23 mouse cellular contexts compared by ENCODE assay signal in the genomic region with DNA sequence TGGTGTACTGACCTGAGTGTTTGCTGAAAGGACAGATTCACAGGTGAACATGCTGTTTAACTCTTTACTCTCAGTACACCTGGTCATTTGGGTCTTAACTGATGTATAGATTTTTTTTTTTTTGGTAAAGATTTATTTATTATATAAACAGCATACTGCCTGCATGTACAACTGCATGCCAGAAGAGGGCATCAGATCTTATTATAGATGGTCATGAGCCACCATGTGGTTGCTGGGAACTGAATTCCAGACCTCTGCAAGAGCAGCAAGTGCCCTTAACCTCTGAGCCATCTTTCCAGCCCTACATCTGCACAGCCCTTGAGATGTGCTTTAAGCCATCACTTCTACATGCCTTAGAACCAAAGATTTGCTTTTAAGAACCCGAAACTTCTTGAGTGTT. TPM values are rescaled to one million over a fixed set of nuclear protein-coding genes. Genes with fewer than 3 reads are reported as not detected.
DNase-seq lines count a peak whose midpoint lies in the region; ATAC-seq and TF ChIP-seq lines count a peak whose summit lies in the region.
"Had no signal": no experiment of that assay in that cellular context is flagged by ENCODE, and none has a peak within 500 bp of the region (broad histone marks: within the 10 kb centered on the region; RNA-seq: fewer than 3 reads in every experiment).

No protein-coding gene starts in this region.

- no peak for ATAC-seq in forebrain, postnatal 0 days
- ATAC-seq in forebrain, embryonic 15.5 days (replicated peaks) = no peak
- no peak for ATAC-seq in Patski

- 0 out of 2 replicates have a peak, but pooled peaks have one; percentile 10 for TF ChIP-seq CTCF in forebrain, postnatal 0 days (IDR thresholded peaks at IDR 0.05; ENCODE audit: low read depth)
- TF ChIP-seq CTCF in left cerebral cortex, adult 2 months (IDR thresholded peaks at IDR 0.05) = peak; percentile 24; the same call in 1 of the 2 replicates
- TF ChIP-seq CTCF in Patski (IDR thresholded peaks at IDR 0.05) = peak; percentile 47

- H3K4me3 ChIP-seq in forebrain, postnatal 0 days (ENCODE audit: low read depth, low read length) = no peak overlapping the region
- no peak overlapping the region for H3K4me3 ChIP-seq in forebrain, embryonic 15.5 days
- H3K4me3 ChIP-seq in left cerebral cortex, adult 2 months = no peak overlapping the region
- H3K4me3 ChIP-seq: forebrain, embryonic 12.5 days; heart, embryonic 13.5 days; limb, embryonic 12.5 days; stomach, embryonic 15.5 days had no signal

- H3K36me3 ChIP-seq in forebrain, postnatal 0 days (ENCODE audit: insufficient read depth) = no peaks in the 10 kb centered on the region
- no peaks in the 10 kb centered on the region for H3K36me3 ChIP-seq in forebrain, embryonic 15.5 days
- H3K36me3 ChIP-seq: forebrain, embryonic 12.5 days; stomach, embryonic 15.5 days had no signal

- WGBS in forebrain, postnatal 0 days = 93% methylated on average over 1 of the region's 1 CpGs
- 92% methylated on average over 1 of the region's 1 CpGs for WGBS in forebrain, embryonic 15.5 days

- intact Hi-C loops in left cerebral cortex, adult 2 months (cut with DNase I) = no loop called here
- intact Hi-C loops in left cerebral cortex, postnatal 4 days (cut with DNase I) = no loop called here

- H3K27ac ChIP-seq in forebrain, postnatal 0 days (ENCODE audit: low read depth, low read length) = no peak overlapping the region
- H3K27ac ChIP-seq in forebrain, embryonic 15.5 days (replicated peaks) = no peak overlapping the region
- no peak overlapping the region for H3K27ac ChIP-seq in left cerebral cortex, adult 2 months
- H3K27ac ChIP-seq: forebrain, embryonic 12.5 days; heart, embryonic 13.5 days; limb, embryonic 12.5 days; stomach, embryonic 15.5 days had no signal

- no peak overlapping the region for H3K4me2 ChIP-seq in forebrain, postnatal 0 days (ENCODE audit: low read depth)
- no peak overlapping the region for H3K4me2 ChIP-seq in forebrain, embryonic 15.5 days (replicated peaks)
- H3K4me2 ChIP-seq: forebrain, embryonic 12.5 days; heart, embryonic 13.5 days; limb, embryonic 12.5 days; stomach, embryonic 15.5 days had no signal

- no peak overlapping the region for H3K9ac ChIP-seq in forebrain, postnatal 0 days
- H3K9ac ChIP-seq in forebrain, embryonic 15.5 days (replicated peaks) = no peak overlapping the region
- H3K9ac ChIP-seq: forebrain, embryonic 12.5 days; heart, embryonic 13.5 days; limb, embryonic 12.5 days; stomach, embryonic 15.5 days had no signal

- CTCF ChIA-PET in Patski (lab: Charles Lee) = interaction anchor here (0.8 to 1.2 kb wide), 3 partner anchors 10 to 14 kb away, joined by 3 read pairs; no protein-coding TSS in a partner anchor

- POLR2A ChIA-PET in Patski (lab: Charles Lee) = no interaction called here

- DNase-seq in forebrain, postnatal 0 days = no peak
- no peak for DNase-seq in left cerebral cortex, adult 2 months (ENCODE audit: extremely low spot score in 1 of 2, low spot score in 2 of 2)
- DNase-seq in left cerebral cortex, postnatal 4 days = no peak
- DNase-seq in 416B (ENCODE audit: low read depth) = peak; percentile 40
- DNase-seq in Patski (ENCODE audit: low read depth, low spot score) = no peak
- no peak for DNase-seq in thymus, postnatal 14 days
- DNase-seq in adipocyte (ENCODE audit: low spot score) = no peak
- DNase-seq: cerebellum, postnatal 14 days; heart, postnatal 4 days; lung, adult 2 months; midbrain, embryonic 14.5 days had no signal

- H3K9me3 ChIP-seq in forebrain, postnatal 0 days (ENCODE audit: low read length) = no peaks in the 10 kb centered on the region
- no peaks in the 10 kb centered on the region for H3K9me3 ChIP-seq in forebrain, embryonic 15.5 days
- H3K9me3 ChIP-seq: forebrain, embryonic 12.5 days; heart, embryonic 13.5 days; limb, embryonic 12.5 days; stomach, embryonic 15.5 days had no signal

- H3K27me3 ChIP-seq in forebrain, postnatal 0 days (ENCODE audit: insufficient read depth, low read length) = no peaks in the 10 kb centered on the region
- H3K27me3 ChIP-seq in forebrain, embryonic 15.5 days = no peaks in the 10 kb centered on the region
- no peaks in the 10 kb centered on the region for H3K27me3 ChIP-seq in Patski
- H3K27me3 ChIP-seq: forebrain, embryonic 12.5 days; heart, embryonic 13.5 days; limb, embryonic 12.5 days; stomach, embryonic 15.5 days had no signal

- no peaks in the 10 kb centered on the region for H3K4me1 ChIP-seq in forebrain, postnatal 0 days (ENCODE audit: insufficient read depth)
- H3K4me1 ChIP-seq in forebrain, embryonic 15.5 days = no peaks in the 10 kb centered on the region
- H3K4me1 ChIP-seq: forebrain, embryonic 12.5 days; heart, embryonic 13.5 days; limb, embryonic 12.5 days; stomach, embryonic 15.5 days had no signal

- in situ Hi-C loops in Patski (cut with MboI; ENCODE audit: low pct_unique_long_range_greater_than_20kb) = no loop called here

RNA-seq across cellular contexts. Expression of a gene that starts 31.5 kb away (rescaled TPM):
- 285 and 329 TPM in 2 replicates for total RNA-seq in forebrain, postnatal 0 days (2014; rRNA removed)
- 258 and 262 TPM in 2 replicates for polyA plus RNA-seq in forebrain, postnatal 0 days (2015; fragmentation: Nextera tagmentation; extraction: Ambion mirVana)
- polyA plus RNA-seq in forebrain, embryonic 15.5 days (2015; fragmentation: Nextera tagmentation; extraction: Ambion mirVana) = 194 and 209 TPM in 2 replicates
- 100 to 1,000 TPM; 442 to 471 TPM for total RNA-seq in left cerebral cortex, adult 2 months (2021)
- 100 to 1,000 TPM; 342 to 359 TPM for total RNA-seq in left cerebral cortex, postnatal 4 days (2021)
- polyA plus RNA-seq in Patski (2021) = 120 TPM

RNA-seq across cellular contexts. Expression of a gene that starts 46.8 kb away (rescaled TPM):
- 5.0 TPM in 2 replicates for total RNA-seq in forebrain, postnatal 0 days (2014; rRNA removed)
- polyA plus RNA-seq in forebrain, postnatal 0 days (2015; fragmentation: Nextera tagmentation; extraction: Ambion mirVana) = 2.7 and 3.1 TPM in 2 replicates
- 3.8 and 4.0 TPM in 2 replicates for polyA plus RNA-seq in forebrain, embryonic 15.5 days (2015; fragmentation: Nextera tagmentation; extraction: Ambion mirVana)
- total RNA-seq in left cerebral cortex, adult 2 months (2021) = 10 to 100 TPM; 22.0 to 22.2 TPM
- total RNA-seq in left cerebral cortex, postnatal 4 days (2021) = 1 to 10 TPM; 7.0 to 8.4 TPM
- 16.6 TPM for polyA plus RNA-seq in Patski (2021)

RNA-seq across cellular contexts. Expression of a gene that starts 47.8 kb away (rescaled TPM):
- 79.4 and 123 TPM in 2 replicates for total RNA-seq in forebrain, postnatal 0 days (2014; rRNA removed)
- 174 and 203 TPM in 2 replicates for polyA plus RNA-seq in forebrain, postnatal 0 days (2015; fragmentation: Nextera tagmentation; extraction: Ambion mirVana)
- 149 and 159 TPM in 2 replicates for polyA plus RNA-seq in forebrain, embryonic 15.5 days (2015; fragmentation: Nextera tagmentation; extraction: Ambion mirVana)
- 10 to 100 TPM; 70.3 to 76.3 TPM for total RNA-seq in left cerebral cortex, adult 2 months (2021)
- 10 to 100 TPM; 66.1 to 69.2 TPM for total RNA-seq in left cerebral cortex, postnatal 4 days (2021)
- 47.6 TPM for polyA plus RNA-seq in Patski (2021)

RNA-seq across cellular contexts. Expression of a gene that starts 57.4 kb away (rescaled TPM):
- not detected in 2 replicates for total RNA-seq in forebrain, postnatal 0 days (2014; rRNA removed)
- not detected in 2 replicates for polyA plus RNA-seq in forebrain, postnatal 0 days (2015; fragmentation: Nextera tagmentation; extraction: Ambion mirVana)
- not detected in 2 replicates for polyA plus RNA-seq in forebrain, embryonic 15.5 days (2015; fragmentation: Nextera tagmentation; extraction: Ambion mirVana)
- total RNA-seq in left cerebral cortex, adult 2 months (2021) = not detected
- total RNA-seq in left cerebral cortex, postnatal 4 days (2021) = not detected
- not detected for polyA plus RNA-seq in Patski (2021)
- total RNA-seq: adrenal gland, adult 18-20 months; granulocyte monocyte progenitor cell, adult 5-6 weeks; heart, postnatal 4 days; layer of hippocampus, adult 18-20 months; left cerebral cortex, adult 18-20 months; megakaryocyte progenitor cell, adult 5-6 weeks; neutrophil, adult 5-6 weeks had no signal
- polyA plus RNA-seq: C2C12; forebrain, embryonic 12.5 days; heart, embryonic 13.5 days; limb, embryonic 12.5 days; midbrain, embryonic 14.5 days had no signal
